Mouse (Mus musculus) erythroblast, adult 5-6 weeks (primary cell): ENCODE data around the gene Tax1bp3. TPM values are rescaled to one million over a fixed set of nuclear protein-coding genes. Genes with fewer than 3 reads are reported as not detected.

Experiments used
- ATAC-seq: replicated peaks from 2 replicates; pipeline ENCODE4 v1.8.0; 2016; ENCODE audit warnings: moderate number of reproducible peaks, mild to moderate bottlenecking, moderate TSS enrichment, inconsistent platforms; ENCODE audit not compliant: poor library complexity, low FRiP score, severe bottlenecking
- total RNA-seq, 2 experiments: library from RNA; stranded (forward) in 1 of 2; stranded (reverse) in 1 of 2; fragments of 150-400 nt in 1 of 2; fragments of 200-764, 138-1000 nt in 1 of 2; gene quantifications; 2 replicates each; pipeline versions ENCODE4 v1.2.3 to v1.2.4; 2015 to 2017; ENCODE audit warnings: low replicate concordance in 2 of 2

Gene Tax1bp3
- total RNA-seq, 2 experiments from 2014 or later, result 4.0 to 4.4 TPM

- ATAC-seq, result no peak
Observed at GRCm38 (mm10) chr11:73220651-73221050, 43.8 kb downstream of the Tax1bp3 start.

DNA sequence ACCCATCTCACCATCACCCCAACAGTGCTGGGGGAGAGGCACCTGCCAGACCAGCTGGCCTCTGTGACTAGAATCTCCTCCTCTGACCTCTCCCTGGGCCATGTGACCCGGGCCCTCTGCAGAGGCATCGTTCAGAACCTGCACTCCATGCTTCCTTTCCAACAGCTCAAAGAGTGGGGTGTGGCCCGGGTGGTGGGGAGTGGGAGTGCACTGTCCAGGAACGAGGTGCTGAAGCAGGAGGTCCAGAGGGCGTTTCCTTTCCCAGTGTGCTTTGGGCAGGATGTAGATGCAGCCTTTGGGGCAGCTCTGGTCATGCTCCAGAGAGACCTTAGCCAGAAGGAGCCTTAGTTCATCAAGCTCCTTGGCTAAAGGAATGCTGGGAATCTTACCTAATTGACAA lies 46.0 kb downstream of the Tax1bp3 start:
- ATAC-seq, result no peak

DNA sequence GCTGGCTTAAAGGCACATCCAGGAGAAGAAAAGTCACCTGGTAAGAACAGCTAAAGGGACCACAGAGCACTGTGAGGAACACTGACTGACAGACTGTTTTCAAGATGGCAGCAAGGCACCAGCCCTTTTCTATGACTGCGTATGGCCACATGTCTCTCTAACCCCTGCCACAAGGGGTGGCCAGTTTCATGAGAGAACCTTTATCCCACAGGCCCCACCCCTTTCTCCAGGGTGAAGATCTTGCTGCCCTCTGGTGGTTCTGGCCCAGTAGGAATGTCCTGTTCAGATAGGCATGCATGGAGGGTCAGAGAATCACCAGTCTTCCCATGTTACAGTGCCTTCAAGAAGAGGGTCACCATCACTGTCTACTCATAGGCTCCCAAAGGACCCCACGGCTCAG lies 47.1 kb downstream of the Tax1bp3 start:
- peak; percentile 55 for ATAC-seq

GRCm38 (mm10) chr11:73225856-73226255 lies 49.0 kb downstream of the Tax1bp3 start:
- no peak for ATAC-seq

GRCm38 (mm10) chr11:73228881-73229280 lies 52.0 kb downstream of the Tax1bp3 start:
- no peak for ATAC-seq

- no peak for ATAC-seq
Observed at GRCm38 (mm10) chr11:73230081-73230480, 53.2 kb downstream of the Tax1bp3 start.

DNA sequence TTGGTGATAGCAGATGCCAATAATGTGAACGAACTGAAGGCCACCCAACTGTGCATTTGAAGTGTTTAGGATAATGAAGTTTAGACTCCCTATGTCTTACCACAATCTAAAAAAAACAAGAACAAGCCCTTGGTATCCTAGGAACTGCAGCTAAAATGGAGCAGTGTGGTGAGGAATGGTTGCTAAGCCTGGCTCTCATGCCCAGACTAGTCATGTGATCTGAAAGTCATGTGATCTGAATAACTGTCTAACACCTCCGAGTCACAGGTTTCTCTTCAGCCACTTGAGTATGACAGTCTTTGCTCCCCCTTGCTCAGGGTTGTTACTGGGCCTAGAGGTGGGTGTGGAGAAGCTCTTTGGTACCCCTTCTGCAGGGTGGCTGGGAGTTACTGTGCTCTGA lies 55.6 kb downstream of the Tax1bp3 start:
- no peak for ATAC-seq

Other genes with a start within 250 kb of the Tax1bp3 start
- gene Atp2a3, start 215.9 kb upstream of the Tax1bp3 start, total RNA-seq (2015; ENCODE audit: low replicate concordance), result 27.0 and 30.7 TPM in 2 replicates
- 22.7 and 25.3 TPM in 2 replicates for gene Atp2a3, start 215.9 kb upstream of the Tax1bp3 start, total RNA-seq (2017; ENCODE audit: low replicate concordance)
- 0.58 and 1.5 TPM in 2 replicates for gene P2rx1, start 178.0 kb upstream of the Tax1bp3 start, total RNA-seq (2015; ENCODE audit: low replicate concordance)
- gene P2rx1, start 178.0 kb upstream of the Tax1bp3 start, total RNA-seq (2017; ENCODE audit: low replicate concordance), result 1.5 and 3.2 TPM in 2 replicates
- gene Camkk1, start 158.1 kb upstream of the Tax1bp3 start, total RNA-seq (2015; ENCODE audit: low replicate concordance), result not detected in 2 replicates
- gene Camkk1, start 158.1 kb upstream of the Tax1bp3 start, total RNA-seq (2017; ENCODE audit: low replicate concordance), result 0.77 TPM in 1 of 2 replicates, not detected in the other
- 3.7 and 5.0 TPM in 2 replicates for gene Ncbp3, start 129.3 kb upstream of the Tax1bp3 start, total RNA-seq (2015; ENCODE audit: low replicate concordance)
- 7.3 and 11.2 TPM in 2 replicates for gene Ncbp3, start 129.3 kb upstream of the Tax1bp3 start, total RNA-seq (2017; ENCODE audit: low replicate concordance)
- gene Itgae, start 86.5 kb upstream of the Tax1bp3 start, total RNA-seq (2015; ENCODE audit: low replicate concordance), result not detected in 2 replicates
- gene Itgae, start 86.5 kb upstream of the Tax1bp3 start, total RNA-seq (2017; ENCODE audit: low replicate concordance), result 0.14 TPM in 1 of 2 replicates, not detected in the other
- gene Haspin, start 38.8 kb upstream of the Tax1bp3 start, total RNA-seq (2015; ENCODE audit: low replicate concordance), result 7.9 and 12.7 TPM in 2 replicates
- gene Haspin, start 38.8 kb upstream of the Tax1bp3 start, total RNA-seq (2017; ENCODE audit: low replicate concordance), result 13.1 and 16.7 TPM in 2 replicates
- not detected in 2 replicates for gene P2rx5, start 16.7 kb upstream of the Tax1bp3 start, total RNA-seq (2015; ENCODE audit: low replicate concordance)
- gene P2rx5, start 16.7 kb upstream of the Tax1bp3 start, total RNA-seq (2017; ENCODE audit: low replicate concordance), result not detected in 2 replicates
- gene Emc6, start within 50 bp of the Tax1bp3 start, total RNA-seq (2015; ENCODE audit: low replicate concordance), result 12.5 and 25.2 TPM in 2 replicates
- 3.3 and 6.0 TPM in 2 replicates for gene Emc6, start within 50 bp of the Tax1bp3 start, total RNA-seq (2017; ENCODE audit: low replicate concordance)
- gene Ctns, start 22.0 kb downstream of the Tax1bp3 start, total RNA-seq (2015; ENCODE audit: low replicate concordance), result 2.3 and 6.0 TPM in 2 replicates
- 3.5 and 6.0 TPM in 2 replicates for gene Ctns, start 22.0 kb downstream of the Tax1bp3 start, total RNA-seq (2017; ENCODE audit: low replicate concordance)
- 2.1 TPM in 1 of 2 replicates, not detected in the other for gene Shpk, start 22.4 kb downstream of the Tax1bp3 start, total RNA-seq (2015; ENCODE audit: low replicate concordance)
- 1.5 and 2.4 TPM in 2 replicates for gene Shpk, start 22.4 kb downstream of the Tax1bp3 start, total RNA-seq (2017; ENCODE audit: low replicate concordance)
- not detected in 2 replicates for gene Trpv1, start 57.2 kb downstream of the Tax1bp3 start, total RNA-seq (2015; ENCODE audit: low replicate concordance)
- gene Trpv1, start 57.2 kb downstream of the Tax1bp3 start, total RNA-seq (2017; ENCODE audit: low replicate concordance), result not detected in 2 replicates
- gene Trpv3, start 90.3 kb downstream of the Tax1bp3 start, total RNA-seq (2015; ENCODE audit: low replicate concordance), result not detected in 2 replicates
- not detected in 2 replicates for gene Trpv3, start 90.3 kb downstream of the Tax1bp3 start, total RNA-seq (2017; ENCODE audit: low replicate concordance)
- gene Aspa, start 152.5 kb downstream of the Tax1bp3 start, total RNA-seq (2015; ENCODE audit: low replicate concordance), result 1.3 TPM in 1 of 2 replicates, not detected in the other
- gene Aspa, start 152.5 kb downstream of the Tax1bp3 start, total RNA-seq (2017; ENCODE audit: low replicate concordance), result not detected in 2 replicates
- not detected in 2 replicates for gene Gm49340, start 152.7 kb downstream of the Tax1bp3 start, total RNA-seq (2015; ENCODE audit: low replicate concordance)
- gene Gm49340, start 152.7 kb downstream of the Tax1bp3 start, total RNA-seq (2017; ENCODE audit: low replicate concordance), result not detected in 2 replicates
- gene Spata22, start 152.7 kb downstream of the Tax1bp3 start, total RNA-seq (2015; ENCODE audit: low replicate concordance), result not detected in 2 replicates
- not detected in 2 replicates for gene Spata22, start 152.7 kb downstream of the Tax1bp3 start, total RNA-seq (2017; ENCODE audit: low replicate concordance)
- not detected in 2 replicates for gene Olfr20, start 173.7 kb downstream of the Tax1bp3 start, total RNA-seq (2015; ENCODE audit: low replicate concordance)
- not detected in 2 replicates for gene Olfr20, start 173.7 kb downstream of the Tax1bp3 start, total RNA-seq (2017; ENCODE audit: low replicate concordance)
- gene Olfr376, start 194.2 kb downstream of the Tax1bp3 start, total RNA-seq (2015; ENCODE audit: low replicate concordance), result not detected in 2 replicates
- gene Olfr376, start 194.2 kb downstream of the Tax1bp3 start, total RNA-seq (2017; ENCODE audit: low replicate concordance), result not detected in 2 replicates
- not detected in 2 replicates for gene Olfr1, start 222.5 kb downstream of the Tax1bp3 start, total RNA-seq (2015; ENCODE audit: low replicate concordance)
- gene Olfr1, start 222.5 kb downstream of the Tax1bp3 start, total RNA-seq (2017; ENCODE audit: low replicate concordance), result not detected in 2 replicates